Mouse (Mus musculus) frontal cortex, adult 2 months (tissue): ENCODE results near the gene Crabp2. TPM values are rescaled to one million over a fixed set of nuclear protein-coding genes. Genes with fewer than 3 reads are reported as not detected.

Source experiments
- DNase-seq, 2 experiments: peaks; one replicate each; pipeline ENCODE4 v3.0.0; 2022; ENCODE audit warnings: low spot score in 1 of 2; ENCODE audit errors: extremely low spot score in 1 of 2
- polyA plus RNA-seq: library from polyadenylated mRNA; depleted of rRNA; stranded (reverse); fragments of >200 nt; gene quantifications from 2 replicates; pipeline ENCODE4 v1.2.3, GENCODE M21; 2012

Gene Crabp2
- polyA plus RNA-seq, 1 experiment: 11.0 TPM

DNA sequence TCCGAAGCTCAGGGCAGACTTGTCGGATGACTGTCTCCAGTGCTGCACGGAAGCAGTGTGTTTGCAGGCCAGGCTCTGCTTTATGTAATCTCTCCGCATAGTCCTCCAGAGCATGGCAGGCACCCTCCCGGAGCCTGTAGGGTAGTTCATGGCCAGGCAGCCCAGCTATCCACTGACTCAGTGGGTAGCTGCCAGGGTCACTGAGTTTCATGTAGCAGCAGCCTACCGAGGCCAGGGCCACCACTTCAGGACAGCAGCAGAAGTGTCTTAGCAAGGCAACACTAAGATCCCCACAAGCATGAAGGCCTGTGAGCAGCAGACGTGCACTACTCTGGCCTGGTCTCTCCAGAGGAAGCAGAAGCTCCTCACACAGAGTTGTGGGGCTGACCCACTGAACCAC is 23.5 kb upstream of the Crabp2 start:
- DNase-seq: no peak

DNA sequence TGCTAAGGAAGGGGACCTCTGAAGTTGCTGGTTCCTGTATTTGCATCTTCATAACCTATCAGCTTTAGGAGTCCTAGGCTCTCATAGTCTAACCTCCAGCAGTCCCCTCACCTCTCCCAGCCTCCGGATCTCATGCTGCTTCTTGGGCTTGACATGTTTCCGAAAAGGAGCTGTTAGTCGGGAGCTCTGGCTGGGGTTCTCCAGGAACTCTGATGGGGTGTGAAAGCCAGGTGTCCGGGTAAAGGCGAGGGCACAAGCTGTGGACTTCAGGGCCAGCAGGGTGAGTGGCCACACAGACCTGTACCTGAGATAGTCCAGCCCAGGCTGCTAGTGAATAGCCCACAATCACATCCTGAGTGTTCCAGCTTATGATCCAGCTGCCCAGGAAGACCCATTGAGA is 21.0 kb upstream of the Crabp2 start:
- DNase-seq: no peak

DNA sequence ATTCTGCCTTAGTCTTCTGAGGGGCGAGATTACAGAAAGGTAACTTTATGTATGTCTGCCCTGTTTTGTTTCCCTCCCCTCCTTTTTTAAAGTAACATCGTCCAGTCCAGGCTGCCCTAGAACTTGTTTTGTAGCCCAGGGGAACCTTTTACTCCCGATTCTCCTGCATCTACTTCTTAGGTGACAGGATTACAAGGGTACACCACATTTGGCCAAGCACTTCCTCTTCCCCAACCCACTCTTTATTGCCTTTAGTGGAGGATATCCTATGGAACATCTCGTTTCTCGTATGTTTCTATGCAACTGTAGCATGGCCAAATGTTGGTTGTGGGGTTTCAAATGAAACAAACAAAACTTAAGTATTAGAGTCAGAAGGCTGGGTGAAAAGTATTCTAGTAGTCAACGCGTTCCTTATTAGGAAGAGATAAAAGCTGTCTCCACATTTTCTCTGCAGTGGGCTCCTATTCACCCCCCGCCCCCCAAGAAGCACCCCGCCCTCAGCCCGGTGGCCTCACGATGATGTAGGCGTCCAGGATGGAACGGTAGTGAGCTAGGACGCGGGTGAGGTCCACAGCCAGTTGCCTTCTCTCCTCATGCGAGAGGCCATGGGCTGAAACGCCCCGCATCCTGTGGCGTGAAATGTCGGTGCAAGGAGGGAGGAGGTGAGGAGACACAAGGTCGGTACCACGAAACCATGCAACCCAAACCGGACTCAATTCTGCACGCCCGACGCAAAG is 19.0 kb upstream of the Crabp2 start:
- DNase-seq: no peak

DNA sequence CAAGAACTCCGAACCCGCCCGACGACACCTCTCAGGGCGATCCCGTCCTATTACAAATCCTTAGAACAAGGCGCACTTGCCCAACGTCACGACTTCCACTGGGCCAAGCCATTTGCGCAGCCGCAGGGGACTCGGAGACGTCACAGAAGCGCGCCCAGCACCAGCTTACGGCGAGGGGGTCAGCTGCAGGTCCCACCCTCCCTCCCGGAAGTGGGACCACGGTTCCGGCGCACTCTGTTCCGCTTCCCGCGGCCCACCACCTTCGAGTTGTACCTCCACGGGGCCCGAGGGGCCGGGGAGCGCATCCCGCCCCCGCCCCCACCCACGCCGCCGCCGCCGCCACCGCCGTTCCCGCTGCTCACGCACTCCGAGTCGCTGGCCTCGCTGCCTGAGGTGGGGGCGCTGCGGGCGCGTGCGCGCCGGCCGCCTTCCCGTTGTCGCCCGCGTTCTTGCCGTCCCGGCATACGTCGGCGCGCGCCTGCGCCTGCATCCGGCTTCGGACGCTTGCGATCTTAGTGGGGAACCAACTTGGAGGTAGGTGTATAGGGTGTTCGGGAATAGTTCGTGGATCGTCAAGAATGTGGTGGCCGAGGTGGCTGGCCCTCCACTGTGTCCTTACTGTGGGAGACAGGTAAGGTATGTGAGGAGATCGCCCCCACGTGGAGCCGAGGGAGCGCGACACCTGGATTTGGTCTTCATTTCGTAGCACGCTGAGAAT is 18.2 kb upstream of the Crabp2 start, which contains the start of the genes Isg20l2 and Rrnad1:
Gene Isg20l2 (plus strand): TSS at position 237 of the 718 bp plus-strand sequence.
Gene Rrnad1 (minus strand): TSS at position 640 of the 718 bp plus-strand sequence.
- peak; percentile 95 to 99 for DNase-seq

DNA sequence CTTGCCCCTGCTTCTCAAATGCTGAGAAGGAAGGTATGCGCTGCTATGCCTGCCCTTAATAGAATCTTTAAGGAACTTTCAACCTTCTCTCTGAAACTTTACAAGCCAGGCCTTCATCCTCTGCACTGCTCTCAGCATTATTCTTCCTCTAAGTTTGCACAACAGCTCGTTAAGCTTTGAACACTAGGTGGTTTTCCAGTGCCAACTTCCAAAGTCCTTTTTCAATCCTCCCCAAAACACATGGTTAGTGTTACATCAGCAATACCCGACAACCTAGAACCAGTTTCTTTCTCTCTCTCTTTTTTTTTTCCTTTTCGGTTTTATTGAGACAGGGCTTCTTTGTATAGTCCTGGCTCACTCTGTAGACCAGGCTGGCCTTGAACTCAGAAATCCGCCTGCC is 14.4 kb upstream of the Crabp2 start:
- no peak for DNase-seq

DNA sequence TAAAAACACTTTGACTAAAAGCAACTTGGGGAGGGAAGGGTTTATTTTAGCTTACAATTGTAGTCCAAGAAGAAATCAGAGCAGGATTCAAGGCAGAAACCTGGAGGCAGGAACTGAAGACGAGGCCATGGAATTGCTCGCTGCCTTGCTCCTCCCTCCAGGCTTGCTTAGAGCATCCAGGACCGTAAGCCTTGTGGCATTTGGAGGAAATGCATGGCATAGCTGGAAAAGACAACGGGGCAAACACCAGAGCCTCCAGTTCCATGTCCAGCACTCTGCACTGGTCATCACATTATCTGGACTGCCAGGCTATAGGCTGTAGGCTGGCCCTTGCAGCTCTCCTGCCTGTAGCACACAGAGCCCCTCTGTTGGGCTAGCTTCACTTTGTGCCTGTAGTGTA is 14.0 kb upstream of the Crabp2 start:
- no peak for DNase-seq

DNA sequence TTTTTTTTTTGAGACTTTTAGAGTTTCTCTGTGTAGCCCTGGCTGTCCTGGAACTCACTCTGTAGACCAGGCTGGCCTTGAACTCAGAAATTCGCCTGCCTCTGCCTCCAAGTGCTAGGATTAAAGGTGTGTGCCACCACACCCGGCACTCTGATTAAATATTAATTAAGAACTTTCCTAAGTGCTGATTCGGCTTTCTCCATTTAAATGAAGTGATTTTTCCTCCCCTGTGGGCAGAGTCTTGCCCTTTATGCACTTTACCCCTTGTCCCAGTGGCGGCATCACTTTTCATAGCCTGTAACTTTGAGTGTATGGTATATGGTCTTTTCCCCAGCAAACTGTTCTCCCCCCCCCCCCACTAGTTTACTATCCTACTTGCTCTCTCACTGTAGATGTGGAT is 13.3 kb upstream of the Crabp2 start:
- no peak for DNase-seq

DNA sequence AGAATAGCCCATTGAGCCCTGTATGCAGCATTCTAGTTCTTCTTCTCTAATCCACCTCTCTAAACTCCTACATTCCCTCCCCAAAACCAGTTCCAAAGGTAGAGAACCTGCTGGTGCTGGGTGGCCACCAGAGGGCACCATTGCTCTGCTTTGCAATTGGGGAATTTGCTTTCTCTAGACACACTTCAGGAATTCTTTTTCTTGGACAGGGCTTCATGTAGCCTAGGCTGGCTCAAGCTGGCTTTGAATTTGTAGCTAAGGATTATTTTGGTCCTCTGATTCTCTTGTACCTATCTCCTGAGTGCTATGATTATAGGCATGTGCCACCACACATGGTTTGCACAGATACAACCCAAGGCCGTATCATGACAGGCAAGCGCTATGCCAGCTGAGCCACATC is 12.7 kb upstream of the Crabp2 start:
- peak in 1 of 2 experiments; percentile 89 for DNase-seq

DNA sequence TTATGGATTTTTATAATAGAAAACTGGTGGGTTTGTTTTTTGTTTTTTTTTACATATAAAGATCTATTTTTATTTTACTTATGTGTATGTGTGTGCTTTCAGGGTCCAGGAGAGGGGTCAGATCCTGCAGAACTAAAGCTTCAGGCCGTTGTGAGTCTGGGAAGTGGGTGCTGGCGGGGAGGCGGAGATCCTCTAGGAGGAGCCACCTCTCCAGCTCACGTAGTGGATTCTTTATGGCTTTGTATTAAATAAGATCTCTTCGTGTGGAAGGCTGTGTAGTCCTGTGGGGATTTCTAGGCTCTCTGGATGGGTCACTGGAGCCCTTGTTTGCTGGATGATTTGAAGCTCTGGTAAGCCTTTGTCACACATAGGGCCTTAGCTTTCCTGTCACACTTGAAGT is 7.9 kb upstream of the Crabp2 start:
- DNase-seq: no peak

DNA sequence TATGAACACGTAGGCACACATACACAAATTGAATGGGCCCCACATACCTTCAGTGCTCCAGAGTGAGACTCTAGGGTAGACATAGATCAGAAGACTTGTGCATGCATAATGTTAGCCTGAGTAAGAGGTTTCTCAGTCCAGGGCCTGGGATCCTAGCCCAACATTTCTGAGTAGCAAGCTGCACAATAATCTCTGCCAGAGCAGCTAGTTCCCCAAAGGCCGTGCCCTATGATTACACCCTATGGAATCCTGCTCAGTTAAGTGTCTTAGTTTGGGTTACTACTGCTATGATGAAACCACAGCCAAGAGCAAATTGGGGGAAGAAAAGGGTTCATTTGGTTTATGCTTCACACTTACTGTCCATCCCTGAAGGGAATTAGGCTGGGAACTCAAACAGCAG is 6.0 kb upstream of the Crabp2 start:
- no peak for DNase-seq

DNA sequence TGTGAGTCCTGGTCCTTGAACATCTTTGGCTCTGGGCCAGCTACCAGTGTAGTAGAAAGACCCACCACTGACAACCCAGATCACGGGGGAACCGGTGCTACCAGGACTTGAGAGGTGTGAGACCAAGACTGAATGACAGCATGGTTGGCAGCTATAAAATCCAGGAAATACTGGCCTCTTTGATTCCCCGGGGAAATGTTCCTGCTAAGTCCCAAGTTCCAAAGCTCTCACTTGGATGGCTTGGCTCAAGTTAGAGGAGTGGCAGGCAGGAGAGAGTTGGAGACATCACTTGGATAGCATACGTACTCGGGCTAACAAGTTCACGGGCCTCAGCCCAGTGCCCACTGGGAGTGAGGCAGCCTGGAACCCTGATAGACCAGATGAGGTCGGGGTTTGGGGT is 4.9 kb upstream of the Crabp2 start:
- DNase-seq: no peak

DNA sequence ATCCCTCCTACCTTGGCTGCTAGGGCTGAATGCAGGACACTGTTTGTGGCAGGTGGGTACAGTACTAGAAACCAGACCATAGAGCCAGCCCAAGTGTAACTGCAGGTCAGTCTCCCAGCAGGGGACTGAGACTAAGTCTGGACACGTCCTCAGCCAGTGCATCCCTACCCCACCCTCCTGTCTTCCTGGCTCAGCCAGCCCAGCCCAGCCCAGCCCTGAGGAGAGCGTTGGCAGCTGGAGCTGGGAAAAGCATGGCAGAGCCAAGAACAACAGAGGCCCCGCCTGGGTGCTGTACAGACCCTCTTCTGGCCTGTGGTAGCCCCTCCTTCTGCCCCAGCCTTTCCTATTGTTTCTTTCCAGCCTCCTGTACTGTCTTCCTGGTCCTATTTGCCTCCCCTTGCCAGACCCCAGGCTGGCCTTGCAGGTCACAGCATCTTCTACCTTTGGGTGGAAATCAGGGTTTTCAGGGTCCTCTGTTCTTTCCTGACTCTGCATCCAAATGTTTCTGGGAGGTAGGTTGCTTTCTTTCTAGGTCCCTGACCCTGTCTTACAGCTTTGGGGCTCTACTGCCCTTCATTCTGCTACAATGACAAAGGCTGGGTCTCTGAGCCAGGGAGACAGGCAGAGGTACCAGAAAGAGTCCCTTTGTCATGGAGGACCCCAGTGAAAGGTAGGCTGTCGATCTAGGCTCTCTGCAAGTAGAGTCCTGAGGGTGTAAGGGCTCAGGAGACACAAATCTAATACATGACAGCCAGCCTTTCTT is 3.4 kb upstream of the Crabp2 start:
- no peak for DNase-seq

DNA sequence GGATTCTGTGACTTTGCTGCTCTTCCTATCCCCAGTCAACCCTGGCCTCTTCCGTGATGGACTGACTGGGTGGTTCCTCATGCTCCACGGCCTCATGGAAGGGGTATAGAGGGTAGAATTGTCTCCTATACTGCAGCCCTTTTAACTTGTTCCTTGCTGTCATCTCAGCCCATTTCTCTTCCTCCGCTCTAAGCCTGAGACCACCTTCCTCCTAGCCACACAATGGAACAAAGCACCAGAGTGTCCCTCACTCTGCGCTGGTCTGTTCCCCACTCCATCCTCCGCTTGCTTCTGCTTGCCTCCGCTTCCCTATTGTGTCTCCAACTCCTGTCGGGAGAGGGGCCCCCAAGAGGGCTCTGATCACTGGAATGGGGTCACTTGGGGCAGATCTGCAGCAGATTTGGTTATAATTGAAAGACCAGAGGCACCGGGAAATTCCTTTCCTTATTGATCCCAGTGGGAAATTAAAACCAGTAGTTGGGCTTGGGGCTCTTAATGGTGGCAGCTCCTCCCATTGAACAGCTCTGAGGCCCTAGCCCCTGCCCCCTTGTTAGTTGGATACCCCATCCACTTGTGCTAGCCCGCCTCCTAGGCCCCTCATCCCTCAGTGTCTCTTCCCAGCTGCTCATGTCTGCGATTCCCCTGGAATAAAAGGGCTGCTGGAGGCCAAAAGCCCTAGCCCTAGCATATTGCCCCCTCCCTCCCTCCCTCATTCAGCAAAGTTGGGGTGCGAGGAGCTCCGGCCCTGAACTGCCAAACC is 2.5 kb upstream of the Crabp2 start:
- no peak for DNase-seq

DNA sequence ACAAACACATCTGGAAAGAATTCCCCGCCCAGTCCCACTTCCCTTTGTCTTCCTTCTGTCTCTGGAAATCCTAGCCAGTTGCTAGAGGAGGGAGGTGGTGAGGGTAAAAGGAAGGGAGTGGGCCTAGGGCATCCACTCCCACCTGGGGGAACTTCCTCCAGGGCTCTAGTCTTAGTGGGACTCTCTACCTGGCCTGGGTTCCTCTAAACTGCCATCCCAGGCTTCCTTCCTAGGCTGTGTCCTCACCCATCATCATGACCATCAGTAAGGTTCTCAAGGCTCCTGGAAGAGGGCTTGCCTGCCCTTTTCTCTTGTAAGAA is 2.0 kb upstream of the Crabp2 start:
- DNase-seq: no peak

DNA sequence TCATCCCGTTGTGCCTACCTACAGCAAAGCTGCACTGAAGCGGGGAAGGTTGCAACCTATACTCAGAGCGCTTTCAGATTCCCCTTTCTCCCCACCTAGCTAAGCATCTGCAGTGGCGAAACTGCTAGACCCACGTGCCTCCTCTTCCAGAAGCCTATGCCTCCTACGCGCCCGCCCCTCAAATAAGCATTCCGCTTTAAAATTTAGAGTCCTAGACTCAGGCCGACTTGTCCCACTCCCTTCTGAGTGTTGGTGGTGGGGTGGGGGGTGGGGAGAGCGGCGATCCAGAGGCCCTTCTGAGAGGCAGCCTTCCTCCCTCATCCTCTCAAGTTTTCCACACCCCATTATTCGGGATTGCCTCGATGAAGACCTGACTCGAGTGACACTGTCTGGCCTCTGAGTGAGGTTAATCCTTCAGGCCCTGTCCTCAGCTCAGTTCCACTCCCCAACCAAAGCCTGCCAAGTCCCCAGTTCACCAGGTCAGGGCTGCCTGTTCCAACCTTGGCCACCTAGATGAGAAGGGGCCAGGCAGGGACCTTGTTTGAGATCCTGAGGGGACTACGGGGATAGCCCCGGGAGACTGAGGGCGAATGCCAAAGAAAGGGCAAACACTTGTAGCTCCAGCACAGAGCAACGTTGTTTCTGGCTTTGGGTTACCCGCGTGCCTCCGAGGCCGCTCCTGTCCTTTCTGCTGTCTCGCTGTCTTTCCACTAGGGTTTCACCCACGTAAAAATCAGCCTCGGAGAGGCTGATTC is 1.2 kb upstream of the Crabp2 start:
- no peak for DNase-seq

DNA sequence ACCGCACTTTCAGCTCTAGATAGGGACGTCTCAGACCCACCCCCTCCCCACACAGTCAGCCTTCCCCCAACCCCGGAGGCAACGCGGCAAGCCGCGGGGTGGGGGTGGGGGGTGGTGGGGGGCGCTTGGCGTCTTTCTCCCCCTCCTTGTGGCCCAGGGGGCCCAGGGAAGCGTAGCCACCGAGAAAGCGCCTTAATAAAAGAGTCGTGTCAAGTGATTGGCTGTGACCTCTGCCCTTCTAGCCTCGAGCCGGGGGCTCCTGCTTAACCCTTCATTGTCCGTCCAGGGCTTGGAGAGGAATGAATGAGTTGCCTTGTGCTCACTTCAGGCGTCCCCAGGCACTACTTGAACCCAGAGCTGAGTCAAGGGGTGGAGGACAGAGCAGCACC is 661 bp upstream of the Crabp2 start:
- no peak for DNase-seq

DNA sequence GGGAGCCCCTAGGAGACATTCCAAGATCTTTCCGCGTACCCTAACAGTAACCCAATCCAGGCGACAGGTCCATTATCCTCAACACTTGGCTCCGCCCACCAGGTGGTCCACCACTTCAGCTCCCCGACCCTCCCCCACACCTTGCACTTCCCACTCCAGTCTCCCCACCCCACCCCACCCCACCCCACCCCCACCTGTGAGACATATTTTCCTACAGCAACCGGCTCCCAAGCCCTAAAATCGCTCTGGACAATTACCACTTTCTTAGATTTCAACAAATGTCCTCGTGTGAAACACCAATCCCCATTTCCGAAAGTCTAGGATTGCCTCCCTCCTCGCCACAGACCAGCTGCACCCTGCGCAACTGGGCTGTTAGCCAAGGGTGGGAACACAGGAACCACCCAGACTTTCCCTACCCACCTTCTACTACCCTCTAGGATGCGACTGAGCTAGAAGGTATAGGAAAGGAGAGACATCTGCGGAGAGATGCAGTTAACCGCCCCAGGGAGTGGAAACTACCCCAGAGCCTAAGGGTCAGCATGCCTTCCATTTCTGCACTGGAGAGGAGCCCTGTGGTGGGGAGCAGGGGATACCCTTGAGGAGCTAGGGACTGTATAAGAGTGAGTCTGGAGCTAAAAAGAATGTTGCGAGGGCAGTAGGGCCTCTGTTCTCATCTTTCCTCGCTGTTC is 944 bp downstream of the Crabp2 start:
- no peak for DNase-seq

DNA sequence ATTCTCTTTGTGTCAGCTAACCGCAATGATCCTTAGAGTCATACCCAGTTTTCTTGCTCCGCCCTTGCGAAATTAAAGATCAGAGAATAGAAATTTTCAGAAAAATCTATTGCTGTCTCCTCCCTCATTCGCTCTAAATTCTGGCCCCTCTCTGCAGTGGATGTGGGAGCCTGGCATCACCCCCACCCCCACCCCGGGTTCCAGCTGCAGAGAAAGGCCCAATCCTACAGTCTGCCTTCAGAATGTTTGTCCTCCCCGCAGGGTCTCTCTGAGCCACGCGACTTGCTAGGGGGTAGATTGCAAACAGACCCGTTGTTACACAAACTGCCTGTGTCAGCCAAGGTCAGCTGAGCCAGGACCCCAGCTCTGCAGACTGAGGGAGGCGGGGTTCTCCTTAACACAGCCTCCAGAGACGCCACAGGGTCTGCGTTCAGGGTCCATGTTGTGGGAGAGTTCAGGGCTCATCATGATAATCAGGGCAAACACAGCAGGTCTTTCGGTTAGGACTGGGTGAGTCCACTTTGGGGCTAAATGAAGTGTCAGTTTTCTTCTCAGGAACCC is 1.6 kb downstream of the Crabp2 start:
- no peak for DNase-seq

DNA sequence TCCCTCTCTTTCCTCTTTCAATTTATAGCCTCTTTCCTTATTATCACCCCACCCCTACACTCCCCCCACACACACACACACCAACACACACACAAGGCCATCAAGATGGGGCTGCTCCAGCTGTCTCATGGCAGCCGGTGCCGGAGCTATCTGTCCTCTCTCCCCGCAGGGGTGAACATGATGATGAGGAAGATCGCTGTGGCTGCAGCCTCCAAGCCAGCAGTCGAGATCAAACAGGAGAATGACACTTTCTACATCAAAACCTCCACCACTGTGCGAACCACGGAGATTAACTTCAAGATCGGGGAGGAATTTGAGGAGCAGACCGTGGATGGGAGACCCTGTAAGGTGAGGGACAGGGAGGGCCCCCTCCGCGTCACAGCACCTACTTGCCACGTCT is 3.5 kb downstream of the Crabp2 start:
- DNase-seq: no peak
